Mouse (Mus musculus) midbrain, embryonic 11.5 days (tissue): ENCODE measurements around the gene Spata3. TPM values are rescaled to one million over a fixed set of nuclear protein-coding genes. Genes with fewer than 3 reads are reported as not detected.

ENCODE experiments used
- ATAC-seq: fragments of 200-750 bp; cut with Nextera tagmentation; 2 replicates; pipeline ENCODE4 v1.8.0; 2017; ENCODE audit warnings: moderate TSS enrichment, moderate library complexity; ENCODE audit not compliant: low FRiP score
- DNase-seq: peaks from one replicate; pipeline ENCODE4 v3.0.0; 2015; ENCODE audit warnings: low spot score; ENCODE audit errors: missing footprints
- H3K27ac ChIP-seq: fragments of 300-500 bp; sonication (generic); 2 replicates; pipeline ENCODE4 v1.5.1; 2014; ENCODE audit warnings: low read depth, low read length
- H3K27me3 ChIP-seq: fragments of 300-500 bp; sonication (generic); 2 replicates; pipeline ENCODE4 v1.6.1; 2014; ENCODE audit warnings: mild to moderate bottlenecking, low read length, moderate library complexity, mixed read lengths; ENCODE audit not compliant: control insufficient read depth, insufficient read depth
- H3K36me3 ChIP-seq: fragments of 300-500 bp; sonication (generic); 2 replicates; pipeline ENCODE4 v1.6.1; 2014; ENCODE audit warnings: mild to moderate bottlenecking, low read length, moderate library complexity, mixed read lengths; ENCODE audit not compliant: control insufficient read depth, insufficient read depth
- H3K4me1 ChIP-seq: fragments of 300-500 bp; sonication (generic); 2 replicates; pipeline ENCODE4 v1.6.1; 2014; ENCODE audit warnings: low read length; ENCODE audit not compliant: control insufficient read depth, insufficient read depth
- H3K4me2 ChIP-seq: fragments of 300-500 bp; sonication (generic); 2 replicates; pipeline ENCODE4 v1.6.1; 2014; ENCODE audit warnings: mild to moderate bottlenecking, moderate library complexity
- H3K4me3 ChIP-seq: fragments of 300-500 bp; sonication (generic); 2 replicates; pipeline ENCODE4 v1.5.1; 2014; ENCODE audit warnings: low read depth, low read length
- H3K9ac ChIP-seq: fragments of 300-500 bp; sonication (generic); 2 replicates; pipeline ENCODE4 v1.6.1; 2014; ENCODE audit warnings: low read length
- H3K9me3 ChIP-seq: fragments of 300-500 bp; sonication (generic); 2 replicates; pipeline ENCODE4 v1.6.1; 2016; ENCODE audit warnings: low read length; ENCODE audit not compliant: control insufficient read depth
- WGBS: fragments of 180-500 bp; shearing (Covaris S2); extraction: QIAGEN DNeasy Blood & Tissue Kit; methylation state at CpG from one replicate; pipeline ENCODE4 v1.1.7; 2014; 5-methylcytosine and 5-hydroxymethylcytosine counted together
- polyA plus RNA-seq: library from polyadenylated mRNA; unstranded; fragments of >200 nt; fragmentation: Nextera tagmentation; extraction: Ambion mirVana; gene quantifications from 2 replicates; pipeline ENCODE4 v1.2.1, GENCODE M21; 2014

The Spata3 gene
- polyA plus RNA-seq, 1 experiment from 2014 or later = not detected

DNA sequence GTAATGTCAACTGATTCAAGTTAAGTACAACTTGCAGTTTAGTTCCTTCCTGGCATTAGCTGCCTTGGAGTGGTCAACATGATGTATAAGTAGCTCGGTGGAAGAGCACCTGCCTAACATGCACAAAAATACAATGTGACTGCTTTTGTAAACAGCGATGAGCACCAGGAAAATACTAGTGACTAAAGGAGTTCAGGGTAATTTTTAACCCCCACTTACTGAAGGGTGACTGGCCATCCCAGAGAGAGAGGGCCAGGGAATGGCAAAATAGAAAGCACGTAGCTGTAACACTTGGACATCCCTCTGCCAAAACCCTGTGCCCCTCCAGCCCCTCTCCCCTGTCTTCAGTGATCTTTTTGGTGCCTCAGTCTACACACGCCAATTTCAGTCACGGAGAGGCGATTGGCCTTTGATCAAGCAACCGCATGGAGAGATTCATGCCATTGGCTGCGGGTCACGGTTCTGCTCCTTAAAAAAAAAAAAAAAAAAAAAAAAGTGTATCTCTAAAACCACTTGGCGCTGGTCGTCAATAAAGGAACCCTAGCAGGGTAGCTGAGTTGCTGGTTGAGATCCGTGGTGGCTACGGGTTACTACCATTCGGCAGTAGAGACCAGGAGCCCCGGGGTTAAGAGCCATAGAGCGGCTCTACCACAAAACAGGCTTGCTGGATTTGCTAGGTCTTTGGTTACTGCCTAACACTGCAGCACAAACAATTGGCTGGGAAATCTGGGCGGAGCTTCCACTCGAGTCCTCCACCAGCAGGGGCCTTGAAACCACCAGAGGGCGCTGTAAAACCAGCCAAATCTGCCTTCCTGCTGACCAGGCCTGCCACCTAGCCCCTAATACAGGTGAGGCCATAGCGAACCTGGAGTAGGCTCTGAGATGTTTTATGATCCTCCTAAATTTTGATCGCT, 42.5 kb downstream of the Spata3 start:
- DNase-seq = peak; percentile 99
- Histone ChIP-seq H3K36me3 (no peaks in the 10 kb centered on the region), H3K4me2 (peak overlapping the region; percentile 49), H3K4me1 (no peaks in the 10 kb centered on the region), H3K27me3 (no peaks in the 10 kb centered on the region), H3K4me3 (peak overlapping the region; percentile 25), H3K27ac (no peak overlapping the region), H3K9me3 (no peaks in the 10 kb centered on the region), H3K9ac (peak overlapping the region; percentile 43)
- WGBS = 10% methylated on average over 21 of the region's 21 CpGs
- peak; percentile 78 for ATAC-seq

GRCm38 (mm10) chr1:86062523-86062922, 45.9 kb downstream of the Spata3 start:
- Histone ChIP-seq H3K27ac (no peak overlapping the region), H3K4me3 (no peak overlapping the region), H3K4me2 (no peak overlapping the region), H3K9ac (no peak overlapping the region), H3K4me1 (peaks cover 8% of the 10 kb centered on the region), H3K27me3 (no peaks in the 10 kb centered on the region), H3K9me3 (no peaks in the 10 kb centered on the region), H3K36me3 (no peaks in the 10 kb centered on the region)
- DNase-seq = peak; percentile 79
- WGBS = 94% methylated on average over 6 of the region's 6 CpGs
- no peak for ATAC-seq

- H3K9me3 ChIP-seq = no peaks in the 10 kb centered on the region
- whole genome bisulfite sequencing = under 1% methylated on average over 47 of the region's 47 CpGs
- peak within 1 kb of the TSS; percentile 95 for H3K9ac ChIP-seq
- H3K27ac ChIP-seq = peak within 1 kb of the TSS; percentile 35; the same call in 1 of the 2 replicates
- peak within 1 kb of the TSS; percentile 64 for H3K4me2 ChIP-seq
- DNase-seq = peak; percentile 99
- peak within 1 kb of the TSS; percentile 98 for H3K4me3 ChIP-seq
- no peaks in the 10 kb centered on the region for H3K36me3 ChIP-seq
- ATAC-seq = peak; percentile 93
- H3K27me3 ChIP-seq = no peaks in the 10 kb centered on the region
- peaks cover 8% of the 10 kb centered on the region for H3K4me1 ChIP-seq
Measured at GRCm38 (mm10) chr1:86064271-86064991, 47.8 kb downstream of the Spata3 start, which contains the start of gene Psmd1. Psmd1 (plus strand) TSS chr1:86064387.

DNA sequence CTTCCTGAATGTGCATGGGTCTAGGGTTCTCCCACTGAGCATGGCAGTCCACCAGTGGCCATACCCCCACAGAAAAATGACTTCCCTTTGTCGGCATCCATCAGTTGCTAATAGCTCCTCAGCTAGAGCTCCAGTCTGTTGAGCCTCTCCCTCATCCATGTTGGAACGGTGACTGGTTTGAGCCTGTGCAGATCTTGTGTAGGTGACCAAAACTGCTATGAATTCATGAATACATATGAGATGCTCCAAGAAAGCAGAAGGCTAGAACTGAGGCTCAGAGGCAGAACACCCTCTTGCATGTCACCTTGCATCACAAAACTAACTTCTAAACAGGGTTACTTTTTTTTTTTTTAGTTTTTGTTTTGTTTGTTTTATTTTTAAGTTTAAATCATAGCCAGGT, 59.9 kb downstream of the Spata3 start:
- 100% methylated on average over 2 of the region's 2 CpGs for WGBS
- no peak for ATAC-seq

More for the DNA sequence above, 59.9 kb downstream of the Spata3 start:
- Histone ChIP-seq H3K4me2 (no peak overlapping the region), H3K9me3 (no peaks in the 10 kb centered on the region), H3K4me1 (no peaks in the 10 kb centered on the region), H3K36me3 (peaks cover 15% of the 10 kb centered on the region), H3K27ac (no peak overlapping the region), H3K27me3 (no peaks in the 10 kb centered on the region), H3K9ac (no peak overlapping the region), H3K4me3 (no peak overlapping the region)
- no peak for DNase-seq

Other genes with a start within 250 kb of the Spata3 start
- 1.1 and 1.2 TPM in 2 replicates for gene A630001G21Rik, start 238.2 kb upstream of the Spata3 start, polyA plus RNA-seq
- 68.0 and 69.0 TPM in 2 replicates for gene Cab39, start 223.4 kb upstream of the Spata3 start, polyA plus RNA-seq
- gene Itm2c, start 122.5 kb upstream of the Spata3 start, polyA plus RNA-seq = 78.1 and 78.7 TPM in 2 replicates
- gene 4933407L21Rik, start 88.3 kb upstream of the Spata3 start, polyA plus RNA-seq = 0.36 and 0.97 TPM in 2 replicates
- not detected in 2 replicates for gene Gpr55, start 55.8 kb upstream of the Spata3 start, polyA plus RNA-seq
- 0.15 and 0.28 TPM in 2 replicates for gene 2810459M11Rik, start 29.0 kb downstream of the Spata3 start, polyA plus RNA-seq
- 238 and 259 TPM in 2 replicates for gene Psmd1, start 47.6 kb downstream of the Spata3 start, polyA plus RNA-seq
- gene Htr2b, start 95.2 kb downstream of the Spata3 start, polyA plus RNA-seq = 0.19 and 0.23 TPM in 2 replicates
- 0.40 TPM in 1 of 2 replicates, not detected in the other for gene Gm21972, start 116.8 kb downstream of the Spata3 start, polyA plus RNA-seq
- gene Armc9, start 138.0 kb downstream of the Spata3 start, polyA plus RNA-seq = 32.3 and 33.8 TPM in 2 replicates